Mouse (Mus musculus) intestine, postnatal 0 days (tissue): ENCODE results near the gene Unc5cl. TPM values are rescaled to one million over a fixed set of nuclear protein-coding genes. Genes with fewer than 3 reads are reported as not detected.

ENCODE experiments used
- ATAC-seq: fragments of 200-750 bp; cut with Nextera tagmentation; 2 replicates; pipeline ENCODE4 v1.8.0; 2017; ENCODE audit warnings: mild to moderate bottlenecking, moderate TSS enrichment, moderate library complexity
- H3K27ac ChIP-seq: fragments of 300-500 bp; sonication (generic); 2 replicates; pipeline ENCODE4 v1.5.1; 2014; ENCODE audit warnings: mild to moderate bottlenecking, low read depth, low read length, moderate library complexity
- H3K27me3 ChIP-seq: fragments of 300-500 bp; sonication (generic); replicated peaks from 2 replicates; pipeline ENCODE4 v1.6.1; 2014; ENCODE audit warnings: low read length, mixed read lengths; ENCODE audit not compliant: control insufficient read depth, insufficient read depth
- H3K36me3 ChIP-seq: fragments of 300-500 bp; sonication (generic); 2 replicates; pipeline ENCODE4 v1.6.1; 2014; ENCODE audit warnings: mild to moderate bottlenecking, moderate library complexity; ENCODE audit not compliant: control insufficient read depth, insufficient read depth
- H3K4me1 ChIP-seq: fragments of 300-500 bp; sonication (generic); replicated peaks from 2 replicates; pipeline ENCODE4 v1.6.1; 2014; ENCODE audit warnings: antibody characterized with exemption, low read length, mixed read lengths; ENCODE audit not compliant: control insufficient read depth, insufficient read depth
- H3K4me2 ChIP-seq: fragments of 300-500 bp; sonication (generic); replicated peaks from 2 replicates; pipeline ENCODE4 v1.6.1; 2014; ENCODE audit warnings: low read depth, mild to moderate bottlenecking, moderate library complexity
- H3K4me3 ChIP-seq: fragments of 300-500 bp; sonication (generic); 2 replicates; pipeline ENCODE4 v1.5.1; 2014; ENCODE audit warnings: low read depth, low read length
- H3K9ac ChIP-seq: fragments of 300-500 bp; sonication (generic); 2 replicates; pipeline ENCODE4 v1.6.1; 2014; ENCODE audit warnings: mild to moderate bottlenecking, low read depth, low read length
- H3K9me3 ChIP-seq: fragments of 300-500 bp; sonication (generic); 2 replicates; pipeline ENCODE4 v1.6.1; 2016; ENCODE audit warnings: mixed run types; ENCODE audit not compliant: control insufficient read depth
- CTCF ChIP-seq: sonication (generic); IDR thresholded peaks from 2 replicates; pipeline ENCODE4 v1.5.1; 2016; ENCODE audit warnings: low read depth, mild to moderate bottlenecking, control low read depth, antibody characterized with exemption, moderate library complexity
- WGBS: fragments of 180-500 bp; shearing (Covaris S2); extraction: QIAGEN DNeasy Blood & Tissue Kit; methylation state at CpG from one replicate; pipeline ENCODE4 v1.1.7; 2014; 5-methylcytosine and 5-hydroxymethylcytosine counted together
- polyA plus RNA-seq: library from polyadenylated mRNA; unstranded; fragments of >200 nt; fragmentation: Nextera tagmentation; extraction: Ambion mirVana; gene quantifications from 2 replicates; pipeline ENCODE4 v1.2.1, GENCODE M21; 2015

The Unc5cl gene
- polyA plus RNA-seq, 1 experiment from 2014 or later, result 28.4 TPM

DNA sequence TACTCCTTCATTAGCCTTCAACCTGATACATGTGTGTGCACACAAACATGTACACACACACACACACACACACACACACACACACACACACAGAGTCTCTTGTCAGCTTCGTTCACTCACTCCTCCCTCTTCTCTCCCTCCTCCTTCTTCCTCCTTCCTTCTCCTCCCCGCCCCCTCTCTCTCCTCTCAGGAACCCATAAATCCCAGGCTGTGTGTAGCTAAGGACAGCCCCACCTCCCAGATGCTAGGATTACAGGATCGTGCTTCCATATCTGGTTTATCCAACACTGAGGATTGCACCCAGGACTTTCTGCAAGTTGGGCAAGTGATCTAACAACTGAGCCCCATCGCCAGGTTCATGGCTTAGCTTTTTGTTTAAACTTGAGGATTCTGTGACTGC is 59.9 kb downstream of the Unc5cl start:
- no peak overlapping the region for H3K4me3 ChIP-seq
- no peak overlapping the region for H3K4me2 ChIP-seq
- no peak overlapping the region for H3K27ac ChIP-seq
- no peaks in the 10 kb centered on the region; the same call in 1 of the 2 replicates for H3K36me3 ChIP-seq
- no peak for ATAC-seq
- H3K4me1 ChIP-seq, result no peaks in the 10 kb centered on the region
- no peaks in the 10 kb centered on the region for H3K9me3 ChIP-seq
- H3K9ac ChIP-seq, result no peak overlapping the region
- 31% methylated on average over 4 of the region's 4 CpGs for WGBS
- no peaks in the 10 kb centered on the region for H3K27me3 ChIP-seq
- TF ChIP-seq CTCF, result no peak

DNA sequence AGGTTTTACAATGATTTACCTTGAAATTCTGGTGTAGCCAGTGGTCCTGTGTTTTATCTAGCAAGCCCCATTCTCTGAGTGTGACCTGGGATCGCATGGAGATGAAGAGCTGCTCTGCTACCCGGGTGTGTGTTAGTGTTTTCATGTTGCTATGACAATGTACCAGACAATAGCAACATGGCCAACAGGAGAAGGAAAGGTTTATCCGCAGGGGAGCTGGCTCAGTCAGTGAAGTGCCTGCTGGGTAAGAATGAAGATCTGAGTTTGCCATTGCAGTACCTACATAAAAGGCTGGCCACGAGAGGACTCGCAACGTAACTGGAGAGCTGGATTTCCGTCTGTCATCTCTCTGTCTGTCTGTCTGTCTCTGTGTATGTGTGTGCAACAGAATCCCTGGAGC is 64.3 kb downstream of the Unc5cl start:
- TF ChIP-seq CTCF, result no peak
- ATAC-seq, result no peak
- 83% methylated on average over 7 of the region's 7 CpGs for WGBS
- no peak overlapping the region for H3K9ac ChIP-seq
- H3K4me3 ChIP-seq, result no peak overlapping the region
- H3K27me3 ChIP-seq, result no peaks in the 10 kb centered on the region
- H3K4me2 ChIP-seq, result no peak overlapping the region
- H3K27ac ChIP-seq, result no peak overlapping the region
- no peaks in the 10 kb centered on the region for H3K4me1 ChIP-seq
- H3K9me3 ChIP-seq, result no peaks in the 10 kb centered on the region
- no peaks in the 10 kb centered on the region for H3K36me3 ChIP-seq

DNA sequence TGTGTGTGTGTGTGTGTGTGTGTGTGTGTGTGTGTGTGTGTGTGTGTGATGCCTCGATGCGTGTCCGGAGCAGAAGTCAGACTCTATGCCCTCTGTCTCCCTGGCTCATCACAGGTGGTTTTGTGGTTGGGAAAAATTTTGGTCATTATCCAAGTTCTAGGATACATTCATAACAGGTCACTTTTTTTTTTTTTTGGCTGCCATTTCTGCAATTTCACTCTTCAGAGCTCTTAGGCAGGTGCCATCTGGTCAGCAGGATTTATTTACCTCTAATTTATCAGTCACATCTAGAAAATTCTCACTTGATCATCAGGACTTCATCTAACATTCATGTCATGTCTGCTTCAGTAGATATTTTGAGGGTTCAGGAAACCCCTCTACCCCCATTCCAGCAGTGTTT is 65.7 kb downstream of the Unc5cl start:
- Histone ChIP-seq H3K36me3 (no peaks in the 10 kb centered on the region), H3K4me3 (no peak overlapping the region), H3K27ac (no peak overlapping the region), H3K9me3 (no peaks in the 10 kb centered on the region), H3K9ac (no peak overlapping the region), H3K4me2 (no peak overlapping the region), H3K27me3 (no peaks in the 10 kb centered on the region), H3K4me1 (no peaks in the 10 kb centered on the region)
- WGBS, result 85% methylated on average over 3 of the region's 3 CpGs
- TF ChIP-seq CTCF, result no peak
- ATAC-seq, result no peak

DNA sequence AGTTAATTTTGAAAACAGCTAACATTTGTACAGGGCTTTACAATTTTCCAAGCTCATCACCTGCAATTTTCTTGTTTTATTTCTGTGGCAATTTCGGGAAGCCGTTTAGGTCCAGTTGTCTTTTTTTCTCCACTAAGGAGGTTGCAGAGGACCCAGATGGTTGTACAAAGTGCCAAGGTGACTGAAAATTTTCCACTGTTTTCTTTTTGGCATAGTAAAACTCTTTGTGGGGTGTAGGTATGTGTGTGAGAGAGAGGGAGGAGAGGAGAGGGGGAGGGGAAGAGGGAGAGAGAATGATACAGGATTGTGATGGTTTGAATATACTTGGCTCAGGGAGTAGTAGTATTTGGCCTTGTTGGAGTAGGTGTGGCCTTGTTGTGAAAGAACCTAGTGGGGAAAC is 68.4 kb downstream of the Unc5cl start:
- H3K36me3 ChIP-seq, result 0 out of 2 replicates have a peak, but pooled peaks cover 5% of the 10 kb centered on the region
- H3K4me3 ChIP-seq, result no peak overlapping the region
- H3K27me3 ChIP-seq, result no peaks in the 10 kb centered on the region
- H3K9me3 ChIP-seq, result no peaks in the 10 kb centered on the region
- no peak overlapping the region for H3K27ac ChIP-seq
- no peak for ATAC-seq
- no peak overlapping the region for H3K4me2 ChIP-seq
- WGBS, result 93% methylated on average over 2 of the region's 2 CpGs
- H3K4me1 ChIP-seq, result no peaks in the 10 kb centered on the region
- TF ChIP-seq CTCF, result no peak
- no peak overlapping the region for H3K9ac ChIP-seq

DNA sequence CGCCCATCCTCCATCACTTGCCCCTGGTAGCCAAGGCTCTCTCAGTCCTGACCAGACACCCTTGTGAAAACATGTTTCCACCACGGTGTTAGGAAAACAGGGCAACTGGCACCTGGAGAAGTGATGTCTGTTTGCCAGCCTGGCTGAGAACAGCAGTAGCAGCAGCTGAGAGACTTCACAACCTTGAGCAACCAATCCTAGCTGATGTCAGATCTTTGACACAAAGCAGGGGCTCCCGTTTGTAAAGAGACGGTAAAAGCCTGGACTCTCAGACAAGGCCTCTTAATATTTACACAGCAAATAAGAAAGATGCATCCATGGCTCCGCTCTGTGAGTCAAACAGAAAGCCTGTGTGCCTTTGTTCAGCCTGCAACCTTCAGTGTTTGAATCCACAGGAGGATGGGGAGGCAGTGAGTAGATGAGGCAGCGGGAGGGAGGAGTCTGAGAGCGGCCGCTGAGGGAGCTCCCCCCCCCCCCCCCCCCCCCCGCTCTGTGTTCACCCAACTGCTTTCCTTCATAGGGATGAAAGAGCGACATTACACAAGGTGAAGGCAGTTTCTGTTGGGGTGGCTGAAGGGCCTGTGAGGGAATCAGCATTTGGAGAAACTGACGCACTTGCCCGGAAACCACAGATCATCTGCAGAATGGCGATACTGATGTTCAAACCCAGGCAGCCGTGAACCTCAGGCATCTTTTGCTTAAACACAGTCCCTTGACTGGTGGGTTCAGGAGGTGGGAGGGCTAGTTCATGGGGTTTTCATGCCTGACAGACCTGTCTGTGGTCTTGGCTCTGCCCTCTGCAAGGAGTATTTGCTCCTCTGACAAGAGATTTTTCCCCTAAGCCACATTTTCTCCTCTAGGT is 79.4 kb downstream of the Unc5cl start:
- Histone ChIP-seq H3K9me3 (no peaks in the 10 kb centered on the region), H3K27ac (no peak overlapping the region), H3K4me2 (no peak overlapping the region), H3K9ac (no peak overlapping the region), H3K4me3 (no peak overlapping the region), H3K27me3 (no peaks in the 10 kb centered on the region), H3K36me3 (no peaks in the 10 kb centered on the region; the same call in 1 of the 2 replicates), H3K4me1 (no peaks in the 10 kb centered on the region)
- WGBS, result 46% methylated on average over 11 of the region's 14 CpGs
- no peak for TF ChIP-seq CTCF
- no peak for ATAC-seq

DNA sequence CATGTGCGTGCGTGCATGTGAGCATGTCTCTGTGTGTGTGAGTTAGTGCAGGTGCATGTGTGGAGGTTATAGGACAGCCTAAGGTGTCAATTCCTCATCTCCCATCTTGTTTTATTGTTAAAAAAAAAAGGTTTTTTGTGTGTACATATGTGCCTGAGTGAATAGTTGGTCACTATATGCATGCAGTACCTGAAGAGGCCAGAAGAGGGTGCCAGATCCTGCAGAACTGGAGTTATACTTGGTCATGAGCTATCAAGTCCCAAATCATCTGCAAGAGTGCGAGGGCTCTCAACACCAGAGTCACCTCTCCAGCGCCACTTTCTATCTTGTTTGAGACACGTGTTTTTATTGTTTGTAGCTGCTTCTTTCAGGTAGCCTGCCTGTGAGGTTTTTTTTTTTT is 83.6 kb downstream of the Unc5cl start:
- peak; percentile 79 for TF ChIP-seq CTCF
- Histone ChIP-seq H3K9me3 (no peaks in the 10 kb centered on the region), H3K4me1 (no peaks in the 10 kb centered on the region), H3K36me3 (peaks cover 7% of the 10 kb centered on the region; the same call in 1 of the 2 replicates), H3K4me2 (no peak overlapping the region), H3K27me3 (no peaks in the 10 kb centered on the region), H3K4me3 (no peak overlapping the region), H3K9ac (no peak overlapping the region), H3K27ac (no peak overlapping the region)
- WGBS, result 89% methylated on average over 5 of the region's 5 CpGs
- no peak for ATAC-seq
